Mouse (Mus musculus) kidney, postnatal 0 days (tissue): ENCODE measurements around the gene Hdac4. TPM values are rescaled to one million over a fixed set of nuclear protein-coding genes. Genes with fewer than 3 reads are reported as not detected.

Source experiments
- ATAC-seq: fragments of 200-750 bp; cut with Nextera tagmentation; replicated peaks from 2 replicates; pipeline ENCODE4 v1.8.0; 2017; ENCODE audit warnings: low read depth, moderate number of reproducible peaks, moderate TSS enrichment, moderate library complexity; ENCODE audit not compliant: low FRiP score
- DNase-seq: peaks from one replicate; pipeline ENCODE4 v3.0.0-alpha.2; 2016; ENCODE audit warnings: low spot score
- H3K27ac ChIP-seq: fragments of 300-500 bp; sonication (generic); 2 replicates; pipeline ENCODE4 v1.5.1; 2014; ENCODE audit warnings: mild to moderate bottlenecking
- H3K27me3 ChIP-seq: fragments of 300-500 bp; sonication (generic); 2 replicates; pipeline ENCODE4 v1.6.1; 2014; ENCODE audit warnings: low read length, mixed read lengths; ENCODE audit not compliant: insufficient read depth
- H3K36me3 ChIP-seq: fragments of 300-500 bp; sonication (generic); 2 replicates; pipeline ENCODE4 v1.6.1; 2014; ENCODE audit warnings: low read length, mixed read lengths; ENCODE audit not compliant: insufficient read depth
- H3K4me1 ChIP-seq: fragments of 300-500 bp; sonication (generic); replicated peaks from 2 replicates; pipeline ENCODE4 v1.6.1; 2014; ENCODE audit warnings: antibody characterized with exemption, low read length, mixed read lengths; ENCODE audit not compliant: insufficient read depth
- H3K4me2 ChIP-seq: fragments of 300-500 bp; sonication (generic); 2 replicates; pipeline ENCODE4 v1.6.1; 2014; ENCODE audit warnings: mild to moderate bottlenecking, low read length, moderate library complexity, mixed read lengths
- H3K4me3 ChIP-seq: fragments of 300-500 bp; sonication (generic); replicated peaks from 2 replicates; pipeline ENCODE4 v1.5.1; 2014; ENCODE audit warnings: low read depth, low read length
- H3K9ac ChIP-seq: fragments of 300-500 bp; sonication (generic); 2 replicates; pipeline ENCODE4 v1.6.1; 2014; ENCODE audit warnings: low read depth, low read length
- H3K9me3 ChIP-seq: fragments of 300-500 bp; sonication (generic); replicated peaks from 2 replicates; pipeline ENCODE4 v1.6.1; 2016; ENCODE audit warnings: low read length, inconsistent platforms, mixed read lengths
- CTCF ChIP-seq: IDR thresholded peaks from 2 replicates; pipeline ENCODE4 v1.5.1; 2016; ENCODE audit warnings: antibody characterized with exemption, low read depth, mild to moderate bottlenecking, moderate library complexity
- WGBS: fragments of 180-500 bp; shearing (Covaris S2); extraction: QIAGEN DNeasy Blood & Tissue Kit; methylation state at CpG from one replicate; pipeline ENCODE4 v1.1.7; 2014; 5-methylcytosine and 5-hydroxymethylcytosine counted together
- polyA plus RNA-seq: library from polyadenylated mRNA; unstranded; fragments of >200 nt; fragmentation: Nextera tagmentation; extraction: Ambion mirVana; gene quantifications from 2 replicates; pipeline ENCODE4 v1.2.1, GENCODE M21; 2015

The Hdac4 gene
- polyA plus RNA-seq, 1 experiment from 2014 or later, result 13.9 TPM

GRCm38 (mm10) chr1:91880899-91881298, 314.6 kb downstream of the Hdac4 start:
- H3K27ac ChIP-seq, result no peak overlapping the region
- DNase-seq, result no peak
- no peaks in the 10 kb centered on the region for H3K36me3 ChIP-seq
- no peak overlapping the region for H3K4me2 ChIP-seq
- no peak overlapping the region for H3K4me3 ChIP-seq
- no peak for TF ChIP-seq CTCF
- no peak for ATAC-seq
- no peaks in the 10 kb centered on the region for H3K9me3 ChIP-seq
- H3K4me1 ChIP-seq, result 0 out of 2 replicates have a peak, but pooled peaks cover 4% of the 10 kb centered on the region
- H3K9ac ChIP-seq, result no peak overlapping the region
- H3K27me3 ChIP-seq, result no peaks in the 10 kb centered on the region
- 23% methylated on average over 8 of the region's 8 CpGs for WGBS

- Histone ChIP-seq H3K27me3 (no peaks in the 10 kb centered on the region), H3K27ac (no peak overlapping the region), H3K4me2 (no peak overlapping the region), H3K4me1 (0 out of 2 replicates have a peak, but pooled peaks cover 4% of the 10 kb centered on the region), H3K4me3 (no peak overlapping the region), H3K36me3 (no peaks in the 10 kb centered on the region), H3K9ac (no peak overlapping the region), H3K9me3 (no peaks in the 10 kb centered on the region)
- no peak for TF ChIP-seq CTCF
- DNase-seq, result no peak
- no peak for ATAC-seq
- WGBS, result 85% methylated on average over 12 of the region's 12 CpGs
Measured at GRCm38 (mm10) chr1:91880156-91880555, 315.3 kb downstream of the Hdac4 start.
